Mouse (Mus musculus) embryonic facial prominence, embryonic 14.5 days (tissue): ENCODE measurements around the gene Gm20441. TPM values are rescaled to one million over a fixed set of nuclear protein-coding genes. Genes with fewer than 3 reads are reported as not detected.

Experiments used
- ATAC-seq: fragments of 200-750 bp; cut with Nextera tagmentation; 2 replicates; pipeline ENCODE4 v1.8.0; 2017; ENCODE audit warnings: low read depth, moderate number of reproducible peaks, moderate TSS enrichment
- DNase-seq: peaks from one replicate; pipeline ENCODE4 v3.0.0-alpha.2; 2015; ENCODE audit warnings: low spot score
- H3K27ac ChIP-seq: fragments of 300-500 bp; sonication (generic); replicated peaks from 2 replicates; pipeline ENCODE4 v1.5.1; 2014; ENCODE audit warnings: low read depth, mild to moderate bottlenecking, low read length, moderate library complexity
- H3K27me3 ChIP-seq: fragments of 300-500 bp; sonication (generic); replicated peaks from 2 replicates; pipeline ENCODE4 v1.6.1; 2014; ENCODE audit warnings: low read length; ENCODE audit not compliant: control insufficient read depth, insufficient read depth
- H3K36me3 ChIP-seq: fragments of 300-500 bp; sonication (generic); 2 replicates; pipeline ENCODE4 v1.6.1; 2014; ENCODE audit warnings: low read length, mixed read lengths; ENCODE audit not compliant: control insufficient read depth, insufficient read depth
- H3K4me1 ChIP-seq: fragments of 300-500 bp; sonication (generic); 2 replicates; pipeline ENCODE4 v1.6.1; 2014; ENCODE audit warnings: antibody characterized with exemption, low read length; ENCODE audit not compliant: control insufficient read depth, insufficient read depth
- H3K4me2 ChIP-seq: fragments of 300-500 bp; sonication (generic); 2 replicates; pipeline ENCODE4 v1.6.1; 2014; ENCODE audit warnings: low read depth, mild to moderate bottlenecking, low read length, moderate library complexity, mixed read lengths
- H3K4me3 ChIP-seq: fragments of 300-500 bp; sonication (generic); 2 replicates; pipeline ENCODE4 v1.5.1; 2014; ENCODE audit warnings: low read depth, mild to moderate bottlenecking, low read length
- H3K9ac ChIP-seq: fragments of 300-500 bp; sonication (generic); 2 replicates; pipeline ENCODE4 v1.6.1; 2014; ENCODE audit warnings: low read depth, mild to moderate bottlenecking, low read length, moderate library complexity, mixed read lengths
- H3K9me3 ChIP-seq: fragments of 300-500 bp; sonication (generic); 2 replicates; pipeline ENCODE4 v1.6.1; 2016; ENCODE audit warnings: low read length; ENCODE audit not compliant: control insufficient read depth
- WGBS: fragments of 180-500 bp; shearing (Covaris S2); extraction: QIAGEN DNeasy Blood & Tissue Kit; methylation state at CpG from one replicate; pipeline ENCODE4 v1.1.7; 2014; 5-methylcytosine and 5-hydroxymethylcytosine counted together
- polyA plus RNA-seq: library from polyadenylated mRNA; unstranded; fragments of >200 nt; fragmentation: Nextera tagmentation; extraction: Ambion mirVana; gene quantifications from 2 replicates; pipeline ENCODE4 v1.2.1, GENCODE M21; 2014

The Gm20441 gene
- polyA plus RNA-seq, 1 experiment from 2014 or later: not detected

DNA sequence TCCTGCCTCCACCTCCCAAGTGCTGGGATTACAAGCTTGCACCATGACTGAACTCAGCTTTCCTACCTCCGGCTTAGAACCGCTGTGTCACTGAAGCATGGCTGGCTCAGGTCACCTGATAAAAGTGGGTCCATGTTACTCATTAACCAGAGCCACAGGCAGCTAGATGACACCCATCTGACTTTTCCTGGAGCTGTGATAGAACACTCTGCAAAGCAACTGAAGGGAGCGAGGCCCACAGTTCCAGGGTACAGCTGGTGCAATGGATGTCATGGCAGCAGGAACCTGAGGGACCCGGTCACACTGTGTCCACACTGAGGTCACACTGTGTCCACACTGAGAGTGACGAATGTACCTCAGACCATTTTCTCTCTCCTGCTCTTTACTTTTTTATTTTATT, 9.1 kb upstream of the Gm20441 start:
- H3K27me3 ChIP-seq: no peaks in the 10 kb centered on the region
- H3K27ac ChIP-seq: no peak overlapping the region
- DNase-seq (no peak), ATAC-seq (no peak)
- no peak overlapping the region for H3K9ac ChIP-seq
- no peak overlapping the region for H3K4me3 ChIP-seq
- H3K4me2 ChIP-seq: no peak overlapping the region
- no peaks in the 10 kb centered on the region for H3K9me3 ChIP-seq
- peaks cover 2% of the 10 kb centered on the region for H3K4me1 ChIP-seq
- 86% methylated on average over 5 of the region's 5 CpGs for WGBS
- H3K36me3 ChIP-seq: no peaks in the 10 kb centered on the region

DNA sequence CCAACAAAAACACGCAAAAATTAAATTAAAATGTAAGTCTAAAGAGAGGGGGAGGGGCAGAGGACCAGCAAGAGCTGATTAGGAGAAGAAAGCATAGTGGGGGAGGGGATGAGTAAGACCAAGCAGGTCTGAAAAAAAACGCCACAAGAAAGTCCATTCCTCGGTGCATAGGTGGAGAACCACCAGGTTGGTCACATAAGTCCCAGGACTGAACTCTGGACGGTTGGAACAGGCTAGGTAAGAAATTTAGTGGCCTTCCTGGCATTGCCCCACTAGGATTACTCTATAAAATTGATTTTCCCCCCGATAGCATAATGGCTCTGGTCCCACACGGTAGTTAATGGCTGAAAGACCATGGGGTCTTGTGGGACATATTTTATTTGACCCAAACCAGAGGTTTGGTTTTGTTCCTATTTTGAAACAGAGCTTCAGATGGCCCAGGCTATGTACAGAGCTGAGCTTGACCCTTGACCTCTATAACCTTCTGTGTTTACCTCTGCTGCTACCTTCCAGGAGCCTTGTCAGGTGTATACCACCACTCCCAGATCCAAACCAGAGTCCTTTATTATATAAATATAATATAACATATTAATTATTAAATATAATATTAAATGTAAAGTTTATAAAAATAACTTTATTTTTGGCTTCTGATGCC, 8.5 kb upstream of the Gm20441 start:
- ATAC-seq (no peak), DNase-seq (no peak)
- Histone ChIP-seq H3K4me1 (no peaks in the 10 kb centered on the region; the same call in 1 of the 2 replicates), H3K9ac (no peak overlapping the region), H3K4me3 (no peak overlapping the region), H3K27me3 (no peaks in the 10 kb centered on the region), H3K27ac (no peak overlapping the region), H3K4me2 (no peak overlapping the region), H3K36me3 (no peaks in the 10 kb centered on the region), H3K9me3 (no peaks in the 10 kb centered on the region)
- WGBS: 73% methylated on average over 6 of the region's 6 CpGs

DNA sequence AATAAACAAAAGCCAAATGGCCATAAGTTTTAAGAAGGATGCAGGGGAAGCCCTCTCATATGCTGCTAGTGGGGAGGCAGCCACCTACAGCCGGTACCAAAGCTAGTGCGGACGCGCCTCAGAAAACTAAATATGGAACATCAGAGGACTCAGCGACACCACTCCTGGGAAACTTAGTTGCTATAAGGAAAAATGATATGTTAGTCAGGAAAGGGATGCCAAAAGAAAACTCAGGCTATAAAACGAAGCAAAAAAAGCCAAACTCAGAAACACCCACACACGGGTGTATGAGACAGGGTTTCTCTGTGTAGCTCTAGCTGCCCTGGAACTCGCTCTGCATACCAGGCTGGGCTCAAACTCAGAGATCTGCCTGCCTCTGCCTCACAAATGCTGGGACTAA, 7.5 kb upstream of the Gm20441 start:
- no peak overlapping the region for H3K4me3 ChIP-seq
- H3K27me3 ChIP-seq: no peaks in the 10 kb centered on the region
- no peak overlapping the region for H3K27ac ChIP-seq
- H3K4me2 ChIP-seq: no peak overlapping the region
- H3K4me1 ChIP-seq: no peaks in the 10 kb centered on the region; the same call in 1 of the 2 replicates
- H3K9me3 ChIP-seq: no peaks in the 10 kb centered on the region
- H3K9ac ChIP-seq: no peak overlapping the region
- H3K36me3 ChIP-seq: no peaks in the 10 kb centered on the region
- no peak for ATAC-seq
- no peak for DNase-seq
- 92% methylated on average over 8 of the region's 8 CpGs for WGBS

DNA sequence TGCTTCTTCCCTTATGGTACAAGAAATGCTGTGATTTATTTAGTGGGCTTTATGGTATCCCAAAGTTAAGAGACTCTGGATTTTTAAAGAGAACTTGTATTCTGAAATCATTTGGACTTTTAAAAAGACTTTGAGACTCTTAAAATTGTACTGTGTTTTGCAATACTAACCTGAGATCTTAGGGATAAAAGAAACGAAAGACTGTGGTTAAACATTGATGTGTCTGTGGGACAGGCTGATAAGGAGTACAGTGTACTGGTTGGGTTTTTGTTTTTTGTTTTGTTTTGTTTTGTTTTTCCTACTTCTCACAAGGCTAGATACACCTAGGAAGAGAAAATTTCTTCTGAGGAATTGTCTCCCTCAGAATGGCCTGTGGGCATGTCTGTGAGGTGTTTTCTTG, 4.7 kb upstream of the Gm20441 start:
- ATAC-seq (no peak), DNase-seq (no peak)
- WGBS: 65% methylated on average over 1 of the region's 1 CpGs
- H3K4me3 ChIP-seq: no peak overlapping the region
- no peak overlapping the region for H3K9ac ChIP-seq
- H3K9me3 ChIP-seq: no peaks in the 10 kb centered on the region
- H3K27ac ChIP-seq: no peak overlapping the region
- H3K4me1 ChIP-seq: no peaks in the 10 kb centered on the region; the same call in 1 of the 2 replicates
- H3K4me2 ChIP-seq: no peak overlapping the region
- no peaks in the 10 kb centered on the region for H3K27me3 ChIP-seq
- no peaks in the 10 kb centered on the region for H3K36me3 ChIP-seq

DNA sequence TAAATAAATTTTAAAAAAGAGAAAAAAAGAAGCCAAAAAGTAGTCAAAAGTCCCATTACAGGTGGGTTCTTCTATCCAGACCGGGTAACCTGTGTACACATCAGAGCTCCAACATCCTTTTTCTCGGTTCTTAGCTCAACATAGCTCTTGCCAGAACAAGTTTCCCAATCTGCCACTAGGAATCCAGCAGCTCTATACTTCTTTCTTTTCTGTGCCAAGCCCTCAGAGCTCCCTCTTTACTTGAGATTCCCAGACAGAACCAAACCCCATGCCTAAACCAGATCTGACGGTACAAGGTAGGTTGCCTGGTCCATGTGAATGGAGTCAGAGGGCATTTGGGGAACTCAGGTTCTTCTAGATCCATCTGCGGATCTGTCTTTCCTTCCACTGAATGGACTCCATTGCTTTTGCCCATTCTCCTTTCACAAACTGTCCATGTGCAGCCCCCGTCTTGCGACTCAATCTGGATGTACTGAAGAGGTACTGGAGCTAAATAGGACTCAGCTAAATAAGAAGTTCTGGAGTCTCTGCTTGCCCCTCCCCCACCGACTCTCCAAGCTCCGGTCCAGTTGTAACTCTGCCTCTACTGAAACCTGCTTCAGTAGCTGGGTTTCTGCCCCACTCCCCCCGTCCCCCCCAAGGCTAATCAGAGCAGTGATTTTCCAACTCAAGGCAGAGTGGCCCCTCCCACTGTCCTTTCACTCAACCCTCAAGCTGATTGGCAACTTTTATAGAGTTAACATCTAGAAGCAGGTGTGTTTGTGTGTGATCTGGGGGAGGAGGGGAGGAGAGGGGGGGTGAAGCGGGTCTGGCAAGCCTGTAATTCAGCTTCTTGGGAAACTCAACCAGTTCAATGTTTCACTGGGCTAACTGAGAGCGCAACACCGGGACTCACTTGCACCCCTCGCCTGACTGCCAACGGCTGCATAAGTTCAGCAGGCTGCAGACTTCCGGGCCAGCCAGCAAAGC, 1.3 kb downstream of the Gm20441 start:
- 37% methylated on average over 15 of the region's 15 CpGs for WGBS
- Histone ChIP-seq H3K9me3 (no peaks in the 10 kb centered on the region), H3K4me3 (peak overlapping the region; percentile 41), H3K36me3 (no peaks in the 10 kb centered on the region), H3K4me1 (0 out of 2 replicates have a peak, but pooled peaks cover 5% of the 10 kb centered on the region), H3K4me2 (peak overlapping the region; percentile 63), H3K27me3 (0 out of 2 replicates have a peak, but pooled peaks cover 10% of the 10 kb centered on the region), H3K27ac (no peak overlapping the region), H3K9ac (no peak overlapping the region)
- no peak; the same call in 1 of the 2 replicates for ATAC-seq
- DNase-seq: peak; percentile 50

DNA sequence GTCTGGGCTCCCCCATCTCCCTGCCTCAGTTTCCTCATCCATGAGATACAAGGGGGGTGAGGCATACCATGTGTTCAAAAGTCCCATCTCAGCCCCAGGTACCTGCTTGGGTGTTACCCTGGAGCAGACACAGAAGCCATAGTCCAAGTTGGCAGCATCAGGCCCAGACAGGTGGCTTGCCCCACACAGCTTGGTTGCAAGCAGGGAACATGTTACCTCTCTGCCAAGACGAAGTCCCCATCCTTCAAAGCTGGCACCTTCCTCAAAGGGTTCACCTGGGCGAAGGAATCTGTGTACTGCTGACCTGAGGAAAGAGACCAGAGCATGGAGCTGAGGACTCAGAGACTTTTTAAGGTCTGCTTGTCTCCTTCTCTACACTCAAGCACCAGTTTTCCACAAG, 2.9 kb downstream of the Gm20441 start:
- Histone ChIP-seq H3K9ac (no peak overlapping the region), H3K27ac (no peak overlapping the region), H3K27me3 (0 out of 2 replicates have a peak, but pooled peaks cover 10% of the 10 kb centered on the region), H3K9me3 (no peaks in the 10 kb centered on the region), H3K4me2 (no peak overlapping the region), H3K36me3 (no peaks in the 10 kb centered on the region), H3K4me1 (0 out of 2 replicates have a peak, but pooled peaks cover 5% of the 10 kb centered on the region), H3K4me3 (no peak overlapping the region)
- ATAC-seq (no peak), DNase-seq (no peak)
- WGBS: 87% methylated on average over 2 of the region's 2 CpGs

DNA sequence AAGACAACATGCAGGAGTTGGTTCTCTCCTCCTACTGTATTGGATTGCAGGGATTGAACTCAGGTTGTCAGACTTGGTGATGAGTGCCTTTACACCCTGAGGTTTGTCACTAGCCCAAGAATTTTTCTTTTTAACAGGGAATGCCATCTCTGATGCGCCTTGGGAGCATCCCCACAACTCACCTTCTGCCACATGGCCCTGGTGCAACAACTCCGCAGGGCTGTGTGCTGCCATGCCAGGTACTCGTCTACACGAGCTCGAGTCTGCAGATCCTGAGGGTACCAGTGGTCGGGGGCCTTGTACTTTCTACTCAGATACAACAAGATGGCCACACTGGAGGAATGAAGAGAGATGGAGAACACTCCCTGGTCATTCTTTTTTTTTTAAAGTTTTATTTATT, 4.2 kb downstream of the Gm20441 start:
- no peaks in the 10 kb centered on the region for H3K36me3 ChIP-seq
- H3K4me1 ChIP-seq: 0 out of 2 replicates have a peak, but pooled peaks cover 15% of the 10 kb centered on the region
- 80% methylated on average over 6 of the region's 6 CpGs for WGBS
- no peak overlapping the region for H3K9ac ChIP-seq
- ATAC-seq (no peak), DNase-seq (no peak)
- no peak overlapping the region for H3K4me3 ChIP-seq
- H3K4me2 ChIP-seq: no peak overlapping the region
- no peak overlapping the region for H3K27ac ChIP-seq
- H3K27me3 ChIP-seq: 0 out of 2 replicates have a peak, but pooled peaks cover 10% of the 10 kb centered on the region
- no peaks in the 10 kb centered on the region for H3K9me3 ChIP-seq

DNA sequence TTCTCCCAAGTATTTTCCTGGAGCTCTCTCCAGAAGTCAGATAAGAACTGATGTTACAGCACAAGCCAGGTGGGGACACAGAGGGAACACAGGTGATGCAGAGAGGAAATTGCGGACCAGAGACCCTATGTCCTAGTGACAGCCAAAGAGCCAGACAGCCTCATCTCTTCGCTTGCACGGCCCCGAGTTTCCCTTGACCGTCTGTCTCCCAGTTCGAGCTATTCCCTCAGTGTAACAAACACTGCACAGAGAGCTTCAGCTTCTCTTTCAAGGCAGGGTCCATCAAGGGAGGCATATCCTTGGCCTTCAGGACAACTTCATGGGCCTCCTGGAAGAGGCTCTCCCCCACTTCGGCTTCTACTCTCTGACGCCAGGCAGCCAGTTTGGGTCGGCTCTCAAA, 6.2 kb downstream of the Gm20441 start:
- no peaks in the 10 kb centered on the region for H3K9me3 ChIP-seq
- DNase-seq (no peak), ATAC-seq (no peak)
- H3K4me3 ChIP-seq: no peak overlapping the region
- no peak overlapping the region for H3K9ac ChIP-seq
- H3K27ac ChIP-seq: no peak overlapping the region
- 0 out of 2 replicates have a peak, but pooled peaks cover 4% of the 10 kb centered on the region for H3K27me3 ChIP-seq
- H3K4me2 ChIP-seq: no peak overlapping the region
- WGBS: 90% methylated on average over 9 of the region's 9 CpGs
- 0 out of 2 replicates have a peak, but pooled peaks cover 11% of the 10 kb centered on the region for H3K4me1 ChIP-seq
- no peaks in the 10 kb centered on the region for H3K36me3 ChIP-seq
